Mouse (Mus musculus) R1 (cell line): ENCODE measurements around the gene Taf15.
A peak's percentile ranks its signal among the peaks of the same experiment; 100 is the strongest.

Source experiments
- DNase-seq: peaks from one replicate; pipeline ENCODE4 v3.0.0-alpha.2; 2018; ENCODE audit warnings: low read depth, low spot score

The Taf15 gene

DNA sequence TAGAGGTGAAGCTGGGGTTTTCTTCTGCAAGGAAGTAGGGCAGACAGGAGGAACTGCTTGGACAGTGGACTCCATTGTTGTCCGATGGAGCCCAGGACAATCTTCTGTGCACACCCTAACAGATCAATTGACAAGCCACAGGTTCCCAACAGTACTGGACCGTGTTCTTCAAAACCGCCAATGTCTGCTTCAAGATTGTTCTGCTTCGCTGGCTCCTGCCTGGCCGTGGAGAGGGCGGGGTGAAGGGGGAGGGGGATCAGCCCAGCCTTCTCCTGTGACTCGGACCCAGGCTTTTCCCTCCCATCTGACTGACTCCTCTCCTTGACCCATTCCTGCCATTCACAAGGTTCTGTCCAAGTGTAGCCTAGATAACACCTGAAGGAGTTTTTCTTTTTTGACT, 15.6 kb upstream of the Taf15 start:
- no peak for DNase-seq

GRCm38 (mm10) chr11:83457912-83458601, 14.8 kb upstream of the Taf15 start:
- no peak for DNase-seq

DNA sequence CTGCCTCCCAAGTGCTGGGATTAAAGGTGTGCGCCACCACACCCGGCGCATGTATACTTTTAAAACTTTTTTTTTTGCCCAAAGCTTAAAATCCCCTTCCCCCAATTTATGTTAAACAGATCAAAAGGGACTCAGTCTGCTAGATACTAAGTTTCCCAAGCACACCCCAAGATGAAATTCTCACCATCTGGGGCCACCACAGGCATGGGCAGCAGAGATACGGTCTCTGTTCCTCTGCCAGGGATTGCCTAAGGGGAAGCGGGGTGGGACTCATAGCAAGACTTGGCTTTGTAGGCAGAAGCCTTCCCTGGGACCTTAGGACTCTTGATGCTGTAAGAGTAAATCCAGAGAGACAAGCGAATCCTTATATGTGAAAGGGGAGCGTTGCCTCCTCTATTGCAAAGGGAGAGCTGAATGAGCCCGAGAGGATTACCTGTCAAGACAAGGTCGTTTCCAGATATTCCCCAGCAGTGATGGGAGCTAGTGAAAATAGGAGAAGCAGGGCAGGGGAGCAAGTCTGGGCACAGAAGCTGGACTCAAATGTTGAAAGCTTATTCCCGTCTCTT, 11.3 kb upstream of the Taf15 start:
- no peak for DNase-seq

- DNase-seq: peak; percentile 23
Measured at GRCm38 (mm10) chr11:83462711-83463244, 10.1 kb upstream of the Taf15 start, which contains the start of gene Mmp28. TSS of gene Mmp28 (minus strand) at chr11:83463071.

- no peak for DNase-seq
Measured at GRCm38 (mm10) chr11:83465976-83466375, 6.9 kb upstream of the Taf15 start.

- no peak for DNase-seq
Measured at GRCm38 (mm10) chr11:83467120-83467652, 5.7 kb upstream of the Taf15 start.

GRCm38 (mm10) chr11:83468765-83469164, 4.1 kb upstream of the Taf15 start:
- no peak for DNase-seq

DNA sequence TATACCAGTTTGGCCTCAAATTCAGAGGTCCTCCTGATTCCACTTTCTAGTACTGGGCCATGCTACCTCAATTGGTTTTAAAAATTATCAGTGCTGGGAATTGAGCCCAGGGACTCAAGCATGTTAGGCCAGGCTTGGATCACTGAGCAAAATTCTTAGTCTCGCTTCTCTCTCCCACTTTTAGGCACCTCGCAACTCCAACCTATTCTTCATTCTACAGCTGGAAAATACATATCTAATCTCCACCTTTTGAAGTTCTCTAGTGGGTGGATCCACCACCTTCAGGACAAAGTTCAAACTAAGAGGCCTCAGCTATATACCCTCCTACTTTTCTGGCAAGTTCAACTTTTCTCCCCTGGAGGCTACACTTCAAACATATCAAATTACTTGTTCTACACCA, 1.1 kb upstream of the Taf15 start:
- DNase-seq: no peak

GRCm38 (mm10) chr11:83473235-83474016, 540 bp downstream of the Taf15 start:
- DNase-seq: peak; percentile 55

GRCm38 (mm10) chr11:83491488-83491887, 18.6 kb downstream of the Taf15 start:
- DNase-seq: peak; percentile 51

- DNase-seq: peak; percentile 95
Measured at GRCm38 (mm10) chr11:83495571-83495970, 22.7 kb downstream of the Taf15 start.

DNA sequence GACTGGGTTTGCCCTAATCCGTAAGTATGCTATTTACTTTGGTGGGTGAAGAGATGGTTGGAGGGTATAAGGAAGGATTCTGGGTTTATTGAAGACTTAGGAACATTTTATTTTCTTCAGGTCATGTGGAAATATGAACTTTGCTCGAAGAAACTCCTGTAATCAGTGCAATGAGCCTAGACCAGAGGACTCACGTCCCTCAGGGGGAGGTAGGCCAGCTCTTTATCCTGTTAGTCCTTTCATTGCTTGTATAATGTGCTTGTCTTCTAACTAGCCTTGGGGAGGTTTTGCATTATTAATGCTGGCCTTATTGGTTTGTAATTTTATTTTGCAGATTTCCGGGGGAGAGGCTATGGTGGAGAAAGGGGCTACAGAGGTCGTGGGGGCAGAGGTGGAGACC, 31.4 kb downstream of the Taf15 start:
- no peak for DNase-seq

DNA sequence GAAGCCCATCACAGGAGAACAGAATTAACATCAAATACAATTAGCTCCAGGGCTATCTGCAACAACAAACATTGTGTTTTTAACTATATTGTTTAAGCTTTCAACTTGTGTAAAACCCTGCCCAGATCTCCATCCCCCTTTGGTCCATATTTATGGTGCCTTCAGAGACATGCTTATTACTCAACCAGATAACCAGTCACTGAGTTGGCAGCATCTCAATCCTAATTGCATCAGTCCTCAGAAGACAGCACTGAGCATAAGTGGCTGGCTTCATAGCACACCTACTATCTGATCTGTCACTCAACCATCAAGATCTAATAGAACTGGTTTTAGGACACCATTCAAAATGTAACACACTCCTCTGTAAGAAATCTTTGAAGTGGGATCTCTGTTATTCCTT, 36.6 kb downstream of the Taf15 start:
- no peak for DNase-seq

DNA sequence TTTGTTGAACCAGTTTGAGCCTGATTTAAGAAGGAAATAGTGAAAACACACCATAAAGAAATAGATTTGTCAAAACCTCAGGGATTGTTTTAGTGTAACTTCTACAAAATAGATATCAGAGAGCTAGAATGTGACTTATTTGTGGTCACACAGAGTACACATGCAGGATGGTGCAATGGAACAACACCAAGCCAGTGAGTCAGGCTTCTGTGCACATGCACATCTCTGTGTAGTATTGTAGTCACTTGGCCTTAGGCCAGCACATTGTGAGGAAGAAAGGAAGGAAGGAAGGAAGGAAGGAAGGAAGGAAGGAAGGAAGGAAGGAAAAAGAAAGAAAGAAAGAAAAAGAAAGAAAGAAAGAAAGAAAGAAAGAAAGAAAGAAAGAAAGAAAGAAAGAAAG, 44.3 kb downstream of the Taf15 start:
- no peak for DNase-seq

GRCm38 (mm10) chr11:83518371-83518770, 45.5 kb downstream of the Taf15 start:
- peak; percentile 78 for DNase-seq

DNA sequence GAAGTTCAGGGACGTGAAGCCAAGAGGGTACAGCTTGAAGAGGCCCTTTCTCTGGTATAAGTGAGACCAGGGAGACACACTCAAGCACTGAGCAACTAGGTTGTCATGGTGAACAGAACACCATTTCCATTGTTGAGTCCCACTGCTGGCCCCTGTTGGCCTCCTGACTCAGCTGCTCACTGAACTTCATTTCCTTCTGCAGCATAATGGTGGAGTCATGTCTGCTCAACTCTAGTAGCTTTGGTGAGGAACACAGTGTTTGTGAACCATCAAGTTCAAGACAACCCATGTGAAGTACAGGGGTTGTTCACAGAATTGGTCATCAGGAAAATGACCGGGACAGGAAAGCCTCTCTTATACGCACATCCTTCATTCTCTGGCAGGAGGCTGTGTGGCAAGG, 49.2 kb downstream of the Taf15 start, which contains the start of gene Heatr9:
Gene Heatr9, minus strand, starts transcription at position 101 of the 400 bp plus-strand sequence.
- DNase-seq: no peak

- no peak for DNase-seq
Measured at GRCm38 (mm10) chr11:83529024-83529423, 56.1 kb downstream of the Taf15 start.

DNA sequence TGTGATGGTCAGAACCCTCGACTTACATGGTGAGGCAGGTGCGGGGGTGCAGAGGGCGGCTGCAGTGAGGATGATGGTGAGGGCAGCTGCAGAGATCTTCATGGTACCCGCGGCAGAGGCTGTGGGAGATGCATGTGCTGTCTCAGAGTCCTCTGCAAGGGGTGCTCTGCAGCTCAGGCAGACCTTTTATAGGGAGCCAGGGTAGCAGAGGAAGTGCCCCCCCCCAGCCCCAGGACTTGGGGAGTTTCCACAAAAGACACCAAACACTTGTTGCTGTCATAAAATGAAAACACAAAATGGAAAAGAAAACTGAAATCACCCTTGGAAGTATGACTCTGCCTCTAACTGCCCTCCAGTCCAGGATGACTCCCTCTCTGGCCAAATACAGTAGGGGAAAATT, 57.5 kb downstream of the Taf15 start, which contains the start of gene Ccl5:
Gene Ccl5, minus strand, starts transcription at position 159 of the 400 bp plus-strand sequence.
- DNase-seq: no peak

GRCm38 (mm10) chr11:83533192-83533591, 60.3 kb downstream of the Taf15 start:
- DNase-seq: no peak

DNA sequence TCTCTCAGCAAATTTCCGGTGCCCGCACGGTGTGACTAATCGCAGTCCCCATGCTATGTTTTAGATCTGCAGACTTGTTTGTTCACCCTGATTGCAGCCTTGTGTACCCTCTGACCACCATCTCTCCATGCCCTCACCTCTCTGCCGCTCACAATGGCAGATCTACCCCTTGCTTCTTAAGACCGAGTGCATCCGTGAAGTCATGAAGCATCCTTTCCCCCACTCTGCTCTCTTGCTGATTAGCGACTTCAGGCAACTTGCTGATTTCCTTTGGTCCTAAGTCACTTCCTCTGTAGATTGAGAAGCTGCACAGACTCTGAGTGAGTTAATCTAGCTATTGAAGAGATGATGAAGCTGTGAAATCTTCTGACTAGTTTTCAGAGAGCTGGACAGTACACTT, 61.3 kb downstream of the Taf15 start:
- DNase-seq: no peak

DNA sequence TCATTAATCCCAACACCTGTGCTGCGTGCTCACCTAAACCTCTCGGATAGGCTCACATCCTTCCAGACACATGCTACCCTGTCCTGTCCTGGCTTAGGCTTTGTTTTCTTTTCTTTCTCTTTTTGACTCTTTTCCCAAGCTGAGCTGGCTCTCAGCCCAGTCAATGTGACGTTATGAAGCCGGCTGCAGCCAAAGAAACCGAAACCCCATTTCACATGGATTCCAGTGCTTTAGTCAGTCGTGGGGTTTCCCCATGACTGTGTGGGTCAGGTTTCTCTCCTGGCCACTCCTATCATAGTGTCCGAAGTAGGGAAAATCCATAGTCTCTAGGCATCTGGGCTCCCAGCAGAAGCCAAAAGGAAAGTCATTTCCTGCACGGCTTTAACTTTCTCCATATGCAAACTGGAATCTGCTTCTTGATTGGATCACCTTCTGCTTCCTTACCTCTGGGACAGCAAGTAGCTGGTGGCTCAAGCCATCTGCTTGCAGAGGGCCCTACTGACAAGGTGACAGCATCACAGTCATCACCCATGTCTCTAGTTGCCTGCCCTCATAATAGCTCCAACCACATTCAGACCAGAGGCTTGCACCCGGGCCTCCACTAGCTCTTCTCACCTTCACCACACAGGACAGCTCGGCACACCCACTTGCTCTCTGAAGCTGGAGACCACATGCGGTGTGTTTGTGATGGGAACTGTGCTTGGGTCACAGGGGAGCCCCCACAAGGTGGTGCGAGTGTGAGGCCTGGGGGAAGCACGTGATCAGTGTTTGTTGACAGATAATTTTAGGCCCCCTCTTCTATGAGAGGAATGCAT, 61.9 kb downstream of the Taf15 start:
- no peak for DNase-seq
